Mouse (Mus musculus): ENCODE measurements around the gene Esr2.
"Not testable (repeated sequence)": the region's sequence is repeated elsewhere in the genome, so short reads cannot be mapped to it uniquely, and the experiment has no call there.

DNA sequence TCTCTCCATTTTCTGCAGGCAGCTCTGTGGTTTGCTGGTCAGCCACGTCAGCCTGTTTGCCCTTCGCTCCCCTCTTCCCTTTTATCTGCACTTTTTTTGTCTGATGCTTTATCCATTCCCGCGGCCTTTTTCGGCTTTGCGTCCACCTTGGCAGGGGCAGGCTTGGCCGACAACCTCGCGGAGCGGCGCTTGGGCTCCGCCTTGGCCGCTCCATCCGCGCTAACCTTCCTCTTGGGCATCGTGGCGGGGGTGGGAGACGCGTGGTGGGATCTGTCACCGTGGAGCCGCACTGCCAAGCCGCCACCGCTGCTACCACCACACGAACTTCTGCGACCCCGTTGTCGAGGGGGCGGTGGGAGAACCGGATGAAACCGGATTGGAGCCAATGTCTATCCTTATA is 24.7 kb downstream of the Esr2 start:
- TF ChIP-seq CTCF, EP300 (IDR thresholded peaks at IDR 0.05; ENCODE audit: low read depth): not testable (repeated sequence)
